Mouse (Mus musculus): ENCODE results near the gene Acsbg1. TPM values are rescaled to one million over a fixed set of nuclear protein-coding genes. Genes with fewer than 3 reads are reported as not detected.

Gene Acsbg1
- total RNA-seq, 2 experiments from 2014 or later = 0.36 to 0.66 TPM

DNA sequence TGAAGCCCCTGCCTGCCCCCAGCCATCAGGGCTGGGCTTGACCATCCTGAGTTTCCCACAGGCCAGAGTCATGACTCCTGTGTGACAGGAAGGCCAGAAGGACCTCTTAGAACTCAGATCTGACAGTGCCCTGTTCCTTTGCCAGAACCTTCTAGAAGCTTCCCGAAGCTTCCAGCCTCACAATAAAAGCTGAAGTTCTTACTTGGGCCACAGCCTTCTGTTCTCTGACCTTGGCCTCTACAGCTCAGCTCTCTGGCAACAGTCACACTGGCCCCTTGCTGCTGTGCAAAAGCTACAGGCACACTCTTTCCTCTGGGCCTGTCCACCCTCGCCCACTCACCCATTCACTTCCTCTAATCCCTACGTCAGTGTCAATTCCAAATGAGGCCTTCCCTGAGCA, 10.3 kb upstream of the Acsbg1 start:
- DNase-seq (ENCODE audit: low spot score in 2 of 2) = no peak

DNA sequence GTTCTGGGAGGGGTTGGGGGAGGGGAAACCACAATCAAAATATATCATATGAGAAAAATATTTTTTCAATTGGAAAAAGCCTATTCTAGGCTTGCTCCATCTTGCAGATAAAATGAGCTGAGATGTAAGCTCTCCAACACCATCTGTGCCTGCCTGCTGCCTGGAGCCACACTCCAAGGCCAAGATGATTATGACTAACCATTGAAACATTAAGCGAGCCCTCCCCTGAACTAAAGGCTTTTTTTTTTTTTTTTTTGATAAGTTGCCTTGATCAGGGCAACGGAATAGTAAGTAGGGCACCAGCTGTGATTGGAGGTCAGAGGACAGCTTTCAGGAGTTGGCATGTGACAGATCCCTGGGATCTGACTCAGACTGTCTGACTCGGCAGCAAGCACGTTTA, 6.8 kb upstream of the Acsbg1 start:
- no peak for DNase-seq (ENCODE audit: low spot score in 2 of 2)

- no peak for DNase-seq (ENCODE audit: low spot score in 2 of 2)
Measured at GRCm38 (mm10) chr9:54666116-54666515, 4.4 kb upstream of the Acsbg1 start.

GRCm38 (mm10) chr9:54664358-54664757, 2.7 kb upstream of the Acsbg1 start:
- DNase-seq (ENCODE audit: low spot score in 2 of 2) = no peak

DNA sequence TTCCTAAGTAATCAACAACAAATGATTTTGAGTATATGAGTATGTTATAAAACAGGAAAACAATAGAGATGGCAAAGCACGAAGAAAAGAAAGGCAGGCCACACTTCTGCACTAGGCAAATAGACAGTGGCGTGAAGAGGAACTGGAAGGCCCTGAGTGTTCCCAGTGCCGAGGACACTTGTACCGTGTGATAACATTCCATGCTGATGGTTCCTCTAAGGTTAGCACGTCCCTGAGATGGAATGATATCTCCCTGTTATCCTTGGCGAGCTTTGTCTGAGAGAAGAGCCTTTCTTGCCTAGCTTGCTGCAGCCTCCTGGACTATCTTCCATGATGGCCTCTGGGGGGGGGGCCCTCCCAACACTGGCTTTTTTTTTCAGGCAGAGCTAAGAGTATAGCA, 2.9 kb downstream of the Acsbg1 start:
- no peak for DNase-seq (ENCODE audit: low spot score in 2 of 2)

DNA sequence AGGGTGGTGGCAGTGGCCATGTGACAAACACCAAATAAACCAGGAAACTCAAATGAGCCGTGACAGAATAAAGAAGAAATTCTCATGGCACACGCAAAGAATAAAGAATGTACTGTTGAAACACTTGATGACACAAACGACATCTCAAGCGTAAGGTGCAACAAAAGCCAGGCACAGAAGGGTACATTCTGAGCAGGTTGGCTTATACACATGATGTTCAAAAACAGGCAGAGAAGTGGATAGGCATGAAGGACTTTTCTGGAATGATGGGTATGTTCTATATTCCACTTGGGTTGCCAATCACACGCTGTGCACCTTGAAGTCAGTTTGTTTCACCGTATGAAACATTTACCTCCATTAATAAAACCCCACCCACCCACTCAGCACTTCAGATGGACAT, 5.3 kb downstream of the Acsbg1 start:
- DNase-seq (ENCODE audit: low spot score in 2 of 2) = no peak

- DNase-seq (ENCODE audit: low spot score in 2 of 2) = no peak
Measured at GRCm38 (mm10) chr9:54655846-54656245, 5.8 kb downstream of the Acsbg1 start.

GRCm38 (mm10) chr9:54652778-54653177, 8.9 kb downstream of the Acsbg1 start:
- DNase-seq (ENCODE audit: low spot score in 2 of 2) = no peak

DNA sequence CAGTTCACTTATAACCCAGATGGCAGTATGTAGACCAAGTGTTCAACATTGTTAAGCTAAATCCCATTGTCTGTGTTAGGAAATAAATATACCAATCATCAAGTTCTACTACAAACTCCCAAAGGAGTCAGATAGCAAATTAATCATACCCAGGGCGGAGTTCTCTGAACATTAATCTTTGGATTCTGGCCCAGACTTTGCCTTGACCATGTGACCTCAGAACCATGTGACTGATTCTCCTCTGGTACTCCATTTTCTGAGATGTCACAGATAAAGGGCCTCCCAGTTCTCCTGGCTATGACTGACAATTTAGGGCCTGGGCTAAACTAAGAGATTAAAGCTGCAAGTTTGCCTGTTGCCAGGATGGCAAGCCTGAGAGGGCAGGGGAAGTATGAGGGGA, 12.3 kb downstream of the Acsbg1 start:
- DNase-seq (ENCODE audit: low spot score in 2 of 2) = no peak

DNA sequence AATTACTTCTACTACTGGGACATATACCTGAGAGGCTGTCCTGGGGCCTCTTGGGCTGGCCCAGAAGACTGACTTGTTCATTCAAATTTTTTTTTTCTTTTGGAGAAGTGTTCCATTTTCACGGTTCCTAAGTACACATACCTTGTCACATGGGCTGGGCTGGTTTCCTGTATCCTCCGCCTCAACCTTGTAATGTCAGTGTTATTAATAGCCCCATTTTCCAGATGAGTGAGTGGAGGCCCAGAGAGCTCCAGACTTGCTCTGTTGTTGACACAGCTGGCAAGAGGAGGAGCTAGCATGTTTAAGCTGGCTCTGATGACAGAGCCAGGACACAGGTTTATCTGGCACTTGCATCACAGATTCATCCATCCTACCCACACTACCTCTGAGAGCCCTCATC, 14.2 kb downstream of the Acsbg1 start:
- no peak for DNase-seq (ENCODE audit: low spot score in 2 of 2)

DNA sequence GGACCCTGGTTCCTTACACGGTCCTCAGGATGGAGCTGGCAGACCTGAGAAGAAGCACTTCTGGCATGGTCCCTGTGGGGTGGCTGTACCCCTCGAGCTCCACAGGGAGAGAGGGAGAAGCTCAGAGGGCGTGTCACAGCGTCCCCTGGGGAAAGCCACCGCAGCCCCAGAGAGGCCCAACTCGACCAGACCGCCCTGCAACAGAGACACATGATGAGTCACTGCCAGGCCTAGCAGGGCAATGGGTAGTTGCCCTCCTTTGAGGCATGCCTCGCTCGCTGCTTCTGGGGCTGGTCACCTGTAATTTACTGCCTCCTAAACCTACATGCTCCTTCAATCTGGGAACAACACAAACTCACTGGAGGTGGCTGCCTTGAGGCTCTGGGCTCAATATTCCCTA, 15.4 kb downstream of the Acsbg1 start:
- no peak for DNase-seq (ENCODE audit: low spot score in 2 of 2)

DNA sequence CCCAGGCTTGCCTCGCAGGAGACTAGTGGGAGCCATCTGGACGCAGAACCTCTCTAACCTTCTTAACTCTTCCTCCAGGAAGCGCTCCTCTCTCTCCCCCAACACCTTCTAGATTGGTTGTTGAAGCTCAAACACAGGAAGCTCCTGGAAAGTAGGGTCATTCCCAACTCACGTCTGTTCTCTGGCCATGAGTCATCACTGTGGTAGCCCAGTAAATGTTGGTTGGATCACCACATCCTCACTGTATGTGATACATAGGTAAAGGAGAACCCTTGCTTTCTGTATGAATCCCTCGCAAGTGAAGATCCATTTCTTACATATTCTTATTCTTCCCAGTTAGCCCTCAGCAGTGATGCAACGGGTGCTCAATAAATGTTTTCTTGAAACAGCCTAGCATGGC, 16.1 kb downstream of the Acsbg1 start:
- no peak for DNase-seq (ENCODE audit: low spot score in 2 of 2)

DNA sequence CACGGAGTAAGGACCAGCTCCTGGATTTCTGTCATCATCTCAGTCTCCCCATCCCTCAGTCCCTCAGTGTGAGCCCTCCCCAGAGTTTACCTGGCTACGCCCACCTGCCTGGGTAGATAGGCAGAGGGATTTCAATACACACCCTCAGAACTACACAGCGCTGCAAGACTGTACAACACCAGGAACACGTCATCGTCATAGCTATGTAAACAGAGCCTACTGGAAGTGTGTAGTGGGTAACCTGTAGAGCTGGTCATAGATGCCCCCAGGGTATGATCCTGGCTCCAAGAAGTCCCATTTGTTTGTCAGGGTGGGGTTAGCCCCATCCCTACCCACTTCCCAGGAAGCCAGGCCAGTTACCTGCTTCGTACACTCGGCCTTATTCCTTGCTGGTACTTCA, 18.5 kb downstream of the Acsbg1 start:
- no peak for DNase-seq (ENCODE audit: low spot score in 2 of 2)

DNA sequence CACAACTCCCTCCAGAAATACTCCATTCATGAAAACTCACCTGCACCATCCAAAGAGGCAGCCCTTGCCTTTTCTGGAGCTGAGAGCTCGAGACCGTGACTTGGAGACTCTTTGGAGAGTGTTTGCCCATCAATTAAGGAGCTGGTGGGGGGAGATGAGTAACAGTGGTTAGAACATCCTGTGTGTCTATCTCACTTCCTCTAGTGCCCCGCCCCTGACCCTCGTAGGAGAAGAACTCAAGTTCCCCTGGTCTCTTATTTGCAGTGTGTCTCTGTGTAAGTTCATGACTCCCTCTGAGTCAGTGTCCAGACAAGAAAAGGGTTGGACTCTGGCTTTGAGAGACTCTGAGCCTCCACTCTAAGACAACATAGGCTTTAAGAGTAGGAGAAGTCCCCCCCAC, 19.1 kb downstream of the Acsbg1 start:
- no peak for DNase-seq (ENCODE audit: low spot score in 2 of 2)

DNA sequence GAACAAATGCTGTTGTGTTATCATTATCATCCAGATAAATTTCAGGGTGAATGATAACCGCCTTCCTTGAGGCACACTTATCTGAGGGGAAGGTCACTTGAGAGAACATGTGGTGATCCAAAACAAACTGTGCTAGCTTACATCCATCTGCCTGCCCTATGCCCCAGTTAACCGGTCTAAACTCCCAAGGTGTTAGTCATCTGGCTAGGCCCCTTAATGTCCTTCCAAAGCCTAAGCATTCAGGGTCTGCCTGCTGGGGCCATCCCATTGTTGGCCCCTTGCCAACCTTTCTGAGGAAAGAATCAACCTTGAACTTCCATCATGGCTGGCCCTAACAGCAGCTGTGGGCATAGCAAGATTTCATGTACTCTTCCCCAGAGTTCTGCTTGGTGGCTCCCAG, 19.5 kb downstream of the Acsbg1 start:
- DNase-seq (ENCODE audit: low spot score in 2 of 2) = no peak

DNA sequence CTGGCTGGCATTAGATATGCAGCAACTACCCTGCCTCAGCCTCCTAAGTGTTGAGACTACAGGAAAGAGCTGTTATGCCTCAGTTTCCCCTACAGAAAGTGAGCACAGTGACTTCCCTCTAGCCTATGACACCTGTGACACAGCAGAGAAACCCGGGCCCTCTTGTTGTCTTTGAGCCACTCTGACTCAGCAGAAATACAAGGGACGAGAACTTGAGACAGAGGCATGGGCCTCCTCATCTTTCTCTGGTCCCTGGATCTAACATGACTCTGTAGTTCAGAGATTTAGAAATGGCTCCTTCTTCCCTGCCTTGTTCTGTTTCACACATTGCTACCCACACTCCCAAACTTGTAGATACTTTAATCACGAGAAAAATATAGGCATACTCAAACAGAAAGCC, 20.1 kb downstream of the Acsbg1 start:
- DNase-seq (ENCODE audit: low spot score in 2 of 2) = no peak

DNA sequence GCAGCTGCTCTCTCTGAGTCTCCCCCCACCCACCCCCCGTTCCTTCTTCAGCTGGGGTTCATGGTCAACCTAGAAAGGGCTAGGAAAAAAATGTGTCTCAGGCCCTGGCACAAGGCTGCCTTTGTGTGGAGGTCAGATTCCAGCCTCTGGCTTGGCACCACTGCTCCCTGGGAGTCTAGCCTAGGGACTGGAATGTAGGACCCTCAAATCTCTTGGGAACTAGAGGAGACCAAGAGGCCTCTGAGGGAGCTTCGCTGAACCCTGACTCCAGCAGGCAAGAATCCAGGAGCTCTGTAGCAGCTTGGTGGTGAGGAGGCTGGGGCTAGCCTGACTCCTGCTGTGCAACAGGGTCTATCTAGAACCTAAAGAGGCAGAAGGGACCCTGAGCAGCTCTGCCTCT, 22.5 kb downstream of the Acsbg1 start:
- DNase-seq (ENCODE audit: low spot score in 2 of 2) = no peak

DNA sequence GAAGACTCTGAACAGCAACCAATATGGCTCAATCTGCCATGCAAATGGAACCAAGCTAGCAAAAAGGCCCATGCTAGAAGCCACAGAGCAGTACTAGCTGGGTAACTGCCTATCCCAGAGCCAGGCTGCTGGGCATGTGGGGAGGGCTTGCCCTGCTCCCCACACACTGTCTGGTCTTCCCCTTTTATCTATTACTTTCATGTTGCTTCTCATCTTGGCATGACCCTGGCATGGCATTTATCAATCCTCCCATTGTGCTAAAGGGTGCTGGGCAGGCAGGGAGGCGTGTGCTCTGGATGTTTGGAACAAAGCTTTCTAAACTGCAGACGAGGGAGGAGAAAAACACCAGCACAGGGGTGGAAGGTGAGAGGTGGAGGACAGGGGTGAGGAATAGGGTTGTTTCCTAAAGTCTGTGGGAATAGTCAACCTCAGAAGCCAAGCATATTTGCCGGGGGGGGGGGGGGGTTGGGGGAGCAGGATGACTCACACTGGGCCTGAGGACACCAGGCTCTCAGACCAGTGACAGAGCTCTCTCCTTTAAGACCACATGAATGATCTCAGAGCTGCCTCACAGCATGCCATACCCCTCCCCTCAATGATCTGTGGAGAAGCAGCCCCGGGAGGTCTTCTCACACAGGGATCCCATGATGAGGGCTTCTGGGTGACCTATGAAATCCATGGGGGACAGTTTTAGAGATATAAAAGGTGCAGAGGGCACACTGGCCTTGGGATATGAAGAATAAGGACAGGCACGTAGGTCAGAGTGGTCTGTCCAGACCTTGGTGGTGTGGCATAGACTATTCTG, 24.0 kb downstream of the Acsbg1 start:
- no peak for DNase-seq (ENCODE audit: low spot score in 2 of 2)

GRCm38 (mm10) chr9:54633401-54633800, 28.3 kb downstream of the Acsbg1 start:
- DNase-seq (ENCODE audit: low spot score in 2 of 2) = no peak

- DNase-seq (ENCODE audit: low spot score in 2 of 2) = no peak
Measured at GRCm38 (mm10) chr9:54630905-54631304, 30.8 kb downstream of the Acsbg1 start.

DNA sequence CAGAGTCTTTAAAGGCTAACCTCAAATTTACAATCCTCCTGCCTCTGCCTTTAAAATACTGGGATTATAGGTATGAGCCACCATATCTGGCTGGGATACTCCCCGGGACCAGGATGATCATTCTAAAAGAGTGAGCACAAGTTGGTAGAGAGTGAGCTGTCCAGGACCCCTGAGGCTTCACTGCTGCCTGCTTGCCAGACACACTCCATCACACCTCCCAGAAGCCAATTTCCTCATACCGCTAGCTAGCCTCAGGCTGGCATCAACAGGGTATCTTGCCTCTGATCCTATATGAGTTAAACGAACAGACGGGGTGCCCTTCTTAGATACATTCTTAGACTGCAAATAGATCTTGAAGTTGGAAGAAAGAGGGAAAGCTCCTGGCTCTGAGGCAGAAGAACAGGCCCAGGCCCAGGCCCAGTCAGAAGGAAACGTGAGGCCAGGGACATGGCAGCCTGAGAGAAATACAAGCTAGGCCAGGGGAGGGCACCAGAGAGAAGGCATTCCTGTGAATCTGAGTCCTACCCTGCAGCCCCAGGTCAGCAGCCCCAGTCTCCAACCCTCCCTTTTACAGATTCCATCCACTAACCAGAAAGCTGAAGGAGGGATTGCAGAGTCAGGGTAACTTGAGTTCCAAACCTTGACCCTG, 31.9 kb downstream of the Acsbg1 start:
- no peak for DNase-seq (ENCODE audit: low spot score in 2 of 2)

DNA sequence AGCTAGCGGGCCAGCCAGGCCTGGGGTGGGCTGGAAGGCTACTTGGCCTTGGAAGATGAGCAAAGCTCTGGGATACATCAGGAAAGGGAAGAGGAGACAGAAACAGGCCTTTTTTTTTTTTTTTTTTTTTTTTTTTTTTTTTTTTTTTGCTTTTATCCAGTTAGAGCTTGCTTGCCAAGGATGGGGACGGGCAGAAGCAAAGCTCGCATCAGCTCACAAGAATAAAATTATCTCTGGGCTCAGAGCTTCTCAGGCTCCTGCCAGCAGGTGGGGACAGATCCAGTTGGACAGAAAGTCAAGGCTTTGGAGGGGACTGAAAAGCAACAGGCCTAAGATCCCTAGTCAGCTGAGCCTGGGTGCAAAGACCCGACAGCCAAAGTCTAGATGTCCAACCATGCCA, 32.9 kb downstream of the Acsbg1 start:
- no peak for DNase-seq (ENCODE audit: low spot score in 2 of 2)

- no peak for DNase-seq (ENCODE audit: low spot score in 2 of 2)
Measured at GRCm38 (mm10) chr9:54627240-54627639, 34.4 kb downstream of the Acsbg1 start.
